Mouse (Mus musculus) 416B (cell line): Measurements from ENCODE around the gene Olfr347.

Experiments used
- DNase-seq: peaks from one replicate; pipeline ENCODE4 v3.0.0; 2011; ENCODE audit warnings: low read depth

The Olfr347 gene

GRCm38 (mm10) chr2:36731602-36732001 lies at the start of gene Olfr347:
Gene Olfr347, plus strand, starts transcription at chr2:36731902.
- DNase-seq = no peak

GRCm38 (mm10) chr2:36685488-36685887 lies 46.2 kb upstream of the Olfr347 start, which contains the start of gene Olfr346:
Gene Olfr346, plus strand, starts transcription at chr2:36685788.
- DNase-seq = no peak

- peak; percentile 51 for DNase-seq
Observed at GRCm38 (mm10) chr2:36736226-36736625, 4.5 kb downstream of the Olfr347 start.

GRCm38 (mm10) chr2:36783976-36784375 lies 52.3 kb downstream of the Olfr347 start, which contains the start of gene Olfr348:
Gene Olfr348, plus strand, starts transcription at chr2:36784276.
- DNase-seq = no peak
